Mouse (Mus musculus) hindbrain, postnatal 0 days (tissue): ENCODE data around the gene Kat6b. TPM values are rescaled to one million over a fixed set of nuclear protein-coding genes. Genes with fewer than 3 reads are reported as not detected.
A peak's percentile ranks its signal among the peaks of the same experiment; 100 is the strongest.

Experiments
- ATAC-seq: fragments of 200-750 bp; cut with Nextera tagmentation; 2 replicates; pipeline ENCODE4 v1.8.0; 2017; ENCODE audit warnings: mild to moderate bottlenecking, moderate TSS enrichment, moderate library complexity
- DNase-seq: peaks from one replicate; pipeline ENCODE4 v3.0.0-alpha.2; 2015; ENCODE audit warnings: low spot score
- H3K27ac ChIP-seq: fragments of 300-500 bp; sonication (generic); 2 replicates; pipeline ENCODE4 v1.5.1; 2014; ENCODE audit warnings: mild to moderate bottlenecking
- H3K27me3 ChIP-seq: fragments of 300-500 bp; sonication (generic); 2 replicates; pipeline ENCODE4 v1.6.1; 2014; ENCODE audit warnings: low read length, mixed read lengths; ENCODE audit not compliant: insufficient read depth
- H3K36me3 ChIP-seq: fragments of 300-500 bp; sonication (generic); 2 replicates; pipeline ENCODE4 v1.6.1; 2014; ENCODE audit warnings: low read length, mixed read lengths; ENCODE audit not compliant: insufficient read depth
- H3K4me1 ChIP-seq: fragments of 300-500 bp; sonication (generic); 2 replicates; pipeline ENCODE4 v1.6.1; 2014; ENCODE audit warnings: antibody characterized with exemption, low read length, mixed read lengths; ENCODE audit not compliant: insufficient read depth
- H3K4me2 ChIP-seq: fragments of 300-500 bp; sonication (generic); 2 replicates; pipeline ENCODE4 v1.6.1; 2014; ENCODE audit warnings: low read depth, mild to moderate bottlenecking, low read length, moderate library complexity, mixed read lengths
- H3K4me3 ChIP-seq: fragments of 300-500 bp; sonication (generic); 2 replicates; pipeline ENCODE4 v1.5.1; 2014; ENCODE audit warnings: low read length
- H3K9ac ChIP-seq: fragments of 300-500 bp; sonication (generic); replicated peaks from 2 replicates; pipeline ENCODE4 v1.6.1; 2014; ENCODE audit warnings: mild to moderate bottlenecking, low read length, moderate library complexity, mixed read lengths
- H3K9me3 ChIP-seq: fragments of 300-500 bp; sonication (generic); 2 replicates; pipeline ENCODE4 v1.6.1; 2016; ENCODE audit warnings: low read length, mixed read lengths
- CTCF ChIP-seq: IDR thresholded peaks from 2 replicates; pipeline ENCODE4 v1.5.1; 2016; ENCODE audit warnings: antibody characterized with exemption, control low read depth, low read depth
- WGBS: fragments of 180-500 bp; shearing (Covaris S2); extraction: QIAGEN DNeasy Blood & Tissue Kit; methylation state at CpG from one replicate; pipeline ENCODE4 v1.1.7; 2014; 5-methylcytosine and 5-hydroxymethylcytosine counted together
- polyA plus RNA-seq: library from polyadenylated mRNA; unstranded; fragments of >200 nt; fragmentation: Nextera tagmentation; extraction: Ambion mirVana; gene quantifications from 2 replicates; pipeline ENCODE4 v1.2.1, GENCODE M21; 2015
- total RNA-seq: library from RNA; depleted of rRNA; stranded (reverse); fragments of >200 nt; gene quantifications from 2 replicates; pipeline ENCODE4 v1.2.3, GENCODE M21; 2014

Kat6b gene
- total and polyA plus RNA-seq, 2 experiments from 2014 or later = 15.2 to 33.0 TPM

GRCm38 (mm10) chr14:21613031-21613430 is 131.8 kb downstream of the Kat6b start:
- H3K27me3 ChIP-seq = no peaks in the 10 kb centered on the region
- no peak overlapping the region for H3K4me3 ChIP-seq
- H3K36me3 ChIP-seq = no peaks in the 10 kb centered on the region
- H3K4me1 ChIP-seq = peaks cover 3% of the 10 kb centered on the region; the same call in 1 of the 2 replicates
- no peak for TF ChIP-seq CTCF
- WGBS = 94% methylated on average over 6 of the region's 6 CpGs
- no peak overlapping the region for H3K27ac ChIP-seq
- H3K9ac ChIP-seq = no peak overlapping the region
- H3K9me3 ChIP-seq = no peaks in the 10 kb centered on the region
- H3K4me2 ChIP-seq = no peak overlapping the region
- DNase-seq (no peak), ATAC-seq (no peak)

- peaks cover 4% of the 10 kb centered on the region; the same call in 1 of the 2 replicates for H3K36me3 ChIP-seq
- H3K4me1 ChIP-seq = 0 out of 2 replicates have a peak, but pooled peaks cover 3% of the 10 kb centered on the region
- 92% methylated on average over 5 of the region's 5 CpGs for WGBS
- H3K9me3 ChIP-seq = no peaks in the 10 kb centered on the region
- no peak overlapping the region for H3K27ac ChIP-seq
- TF ChIP-seq CTCF = no peak
- no peak overlapping the region for H3K4me2 ChIP-seq
- H3K9ac ChIP-seq = no peak overlapping the region
- H3K4me3 ChIP-seq = no peak overlapping the region
- no peak for DNase-seq
- no peak for ATAC-seq
- no peaks in the 10 kb centered on the region for H3K27me3 ChIP-seq
Measured at GRCm38 (mm10) chr14:21614103-21614502, 132.9 kb downstream of the Kat6b start.

- Histone ChIP-seq H3K9me3 (no peaks in the 10 kb centered on the region), H3K4me3 (no peak overlapping the region), H3K4me2 (no peak overlapping the region), H3K36me3 (peaks cover 5% of the 10 kb centered on the region; the same call in 1 of the 2 replicates), H3K9ac (no peak overlapping the region), H3K4me1 (0 out of 2 replicates have a peak, but pooled peaks cover 3% of the 10 kb centered on the region), H3K27me3 (no peaks in the 10 kb centered on the region), H3K27ac (no peak overlapping the region)
- 85% methylated on average over 2 of the region's 2 CpGs for WGBS
- no peak for TF ChIP-seq CTCF
- ATAC-seq (no peak), DNase-seq (no peak)
Measured at GRCm38 (mm10) chr14:21615853-21616252, 134.6 kb downstream of the Kat6b start.

GRCm38 (mm10) chr14:21617221-21617980 is 136.2 kb downstream of the Kat6b start:
- 0 out of 2 replicates have a peak, but pooled peaks cover 3% of the 10 kb centered on the region for H3K4me1 ChIP-seq
- no peak overlapping the region for H3K9ac ChIP-seq
- no peaks in the 10 kb centered on the region for H3K27me3 ChIP-seq
- H3K4me3 ChIP-seq = no peak overlapping the region
- peaks cover 5% of the 10 kb centered on the region; the same call in 1 of the 2 replicates for H3K36me3 ChIP-seq
- ATAC-seq (no peak), DNase-seq (no peak)
- TF ChIP-seq CTCF = no peak
- H3K9me3 ChIP-seq = no peaks in the 10 kb centered on the region
- H3K27ac ChIP-seq = no peak overlapping the region
- 48% methylated on average over 4 of the region's 4 CpGs for WGBS
- H3K4me2 ChIP-seq = no peak overlapping the region

GRCm38 (mm10) chr14:21619951-21620350 is 138.7 kb downstream of the Kat6b start:
- no peak for TF ChIP-seq CTCF
- no peaks in the 10 kb centered on the region for H3K27me3 ChIP-seq
- H3K4me1 ChIP-seq = 0 out of 2 replicates have a peak, but pooled peaks cover 3% of the 10 kb centered on the region
- H3K9me3 ChIP-seq = no peaks in the 10 kb centered on the region
- H3K9ac ChIP-seq = no peak overlapping the region
- no peak overlapping the region for H3K4me2 ChIP-seq
- no peak overlapping the region for H3K27ac ChIP-seq
- ATAC-seq = no peak
- WGBS = 79% methylated on average over 7 of the region's 7 CpGs
- H3K36me3 ChIP-seq = peaks cover 8% of the 10 kb centered on the region; the same call in 1 of the 2 replicates
- no peak for DNase-seq
- no peak overlapping the region for H3K4me3 ChIP-seq

- Histone ChIP-seq H3K36me3 (peaks cover 31% of the 10 kb centered on the region), H3K4me2 (no peak overlapping the region), H3K4me3 (no peak overlapping the region), H3K27me3 (no peaks in the 10 kb centered on the region), H3K27ac (no peak overlapping the region), H3K9me3 (no peaks in the 10 kb centered on the region), H3K9ac (no peak overlapping the region), H3K4me1 (no peaks in the 10 kb centered on the region)
- DNase-seq (no peak), ATAC-seq (no peak)
- TF ChIP-seq CTCF = no peak
- 88% methylated on average over 9 of the region's 9 CpGs for WGBS
Measured at GRCm38 (mm10) chr14:21625946-21626345, 144.7 kb downstream of the Kat6b start.

- no peaks in the 10 kb centered on the region for H3K27me3 ChIP-seq
- peak; percentile 24 for DNase-seq
- H3K4me3 ChIP-seq = no peak overlapping the region
- H3K9ac ChIP-seq = no peak overlapping the region
- no peaks in the 10 kb centered on the region for H3K4me1 ChIP-seq
- ATAC-seq = 0 out of 2 replicates have a peak, but pooled peaks have one; percentile 35
- H3K4me2 ChIP-seq = no peak overlapping the region
- 57% methylated on average over 5 of the region's 5 CpGs for WGBS
- no peaks in the 10 kb centered on the region for H3K9me3 ChIP-seq
- TF ChIP-seq CTCF = no peak
- peak overlapping the region; percentile 54 for H3K27ac ChIP-seq
- H3K36me3 ChIP-seq = peaks cover 19% of the 10 kb centered on the region; the same call in 1 of the 2 replicates
Measured at GRCm38 (mm10) chr14:21631665-21632200, 150.5 kb downstream of the Kat6b start.
